ENCODE assay signal across 29 mouse cellular contexts in genomic region chr16:17962091-17962490, GRCm38 (mm10). TPM values are rescaled to one million over a fixed set of nuclear protein-coding genes. Genes with fewer than 3 reads are reported as not detected.
DNase-seq lines count a peak whose midpoint lies in the region; ATAC-seq and TF ChIP-seq lines count a peak whose summit lies in the region.
"Had no signal": no experiment of that assay in that cellular context is flagged by ENCODE, and none has a peak within 500 bp of the region (broad histone marks: within the 10 kb centered on the region; RNA-seq: fewer than 3 reads in every experiment).

No protein-coding gene starts in this region.

- no peak for TF ChIP-seq CTCF in thymus, adult 2 months (IDR thresholded peaks at IDR 0.05; ENCODE audit: borderline replicate concordance, control insufficient read depth, extremely low read depth, insufficient read depth, low read length, poor library complexity)

- H3K36me3 ChIP-seq in thymus, adult 2 months (ENCODE audit: control insufficient read depth, insufficient read depth, low read length): no peaks in the 10 kb centered on the region
- no peaks in the 10 kb centered on the region for H3K36me3 ChIP-seq in limb, embryonic 10.5 days
- H3K36me3 ChIP-seq: embryonic facial prominence, embryonic 13.5 days; embryonic facial prominence, embryonic 15.5 days; forebrain, embryonic 10.5 days; forebrain, embryonic 12.5 days; G1E had no signal

- H3K4me3 ChIP-seq in thymus, adult 2 months (ENCODE audit: control insufficient read depth, insufficient read depth, low read length): no peak overlapping the region
- H3K4me3 ChIP-seq in limb, embryonic 10.5 days: no peak overlapping the region
- H3K4me3 ChIP-seq: embryonic facial prominence, embryonic 13.5 days; embryonic facial prominence, embryonic 15.5 days; erythroblast, embryonic 14.5 days; forebrain, embryonic 10.5 days; forebrain, embryonic 12.5 days had no signal

- ATAC-seq in frontal cortex, adult (ENCODE audit: low TSS enrichment): no peak
- ATAC-seq: activated CD4-positive, CD25-positive, alpha-beta regulatory T cell, adult 4 months; CD4-positive, CD25-positive, alpha-beta regulatory T cell, adult 4 months; forebrain, embryonic 14.5 days; Patski had no signal

- H3K27ac ChIP-seq in thymus, adult 2 months (ENCODE audit: control insufficient read depth, insufficient read depth, low read length): no peak overlapping the region
- H3K27ac ChIP-seq in limb, embryonic 10.5 days: no peak overlapping the region
- H3K27ac ChIP-seq: embryonic facial prominence, embryonic 13.5 days; embryonic facial prominence, embryonic 15.5 days; forebrain, embryonic 10.5 days; forebrain, embryonic 12.5 days had no signal

- TF ChIP-seq POLR2A in thymus, adult 2 months (IDR thresholded peaks at IDR 0.05; ENCODE audit: control insufficient read depth, extremely low read depth, insufficient read depth, low read length, poor library complexity): no peak

- 0 out of 2 replicates have a peak, but pooled peaks cover 4% of the 10 kb centered on the region for H3K4me1 ChIP-seq in thymus, adult 2 months (replicated peaks; ENCODE audit: control insufficient read depth, insufficient read depth, low read length)
- H3K4me1 ChIP-seq in limb, embryonic 10.5 days: no peaks in the 10 kb centered on the region
- H3K4me1 ChIP-seq: embryonic facial prominence, embryonic 13.5 days; embryonic facial prominence, embryonic 15.5 days; forebrain, embryonic 10.5 days; forebrain, embryonic 12.5 days had no signal

- H3K27me3 ChIP-seq in thymus, adult 2 months (ENCODE audit: control insufficient read depth, insufficient read depth, low read length): no peaks in the 10 kb centered on the region
- no peaks in the 10 kb centered on the region for H3K27me3 ChIP-seq in limb, embryonic 10.5 days (ENCODE audit: low read depth, poor library complexity, severe bottlenecking)
- H3K27me3 ChIP-seq: embryonic facial prominence, embryonic 13.5 days; embryonic facial prominence, embryonic 15.5 days; forebrain, embryonic 12.5 days had no signal

- DNase-seq in thymus, adult 2 months: peak; percentile 9
- no peak for DNase-seq in thymus, adult 18-20 months
- peak; percentile 51 for DNase-seq in thymus, postnatal 14 days
- peak; percentile 13 to 43 for DNase-seq in thymus, postnatal 36 days
- DNase-seq in lung, postnatal 10 days: no peak
- no peak for DNase-seq in limb, embryonic 10.5 days (ENCODE audit: low spot score)
- DNase-seq: adrenal gland, adult 8-10 months; adrenal gland, postnatal 14 days; B cell, adult 2 months; cerebellum, adult 11 months; cerebellum, adult 18-20 months; cerebellum, adult 8-10 months; cerebellum, adult 9-11 months; cerebellum, postnatal 14 days; cerebellum, postnatal 36 days; embryo, embryonic 11 days had no signal

- H3K9me3 ChIP-seq in limb, embryonic 10.5 days (replicated peaks): no peaks in the 10 kb centered on the region
- H3K9me3 ChIP-seq: embryonic facial prominence, embryonic 13.5 days; embryonic facial prominence, embryonic 15.5 days; forebrain, embryonic 10.5 days; G1E had no signal

- WGBS in thymus, adult 2 months: 31% methylated on average over 7 of the region's 7 CpGs
- 77% methylated on average over 7 of the region's 7 CpGs for WGBS in limb, embryonic 10.5 days

RNA-seq across cellular contexts. Expression of gene Vpreb2, which starts 18.1 kb away (rescaled TPM):
- 0.49 TPM in 1 of 2 replicates, not detected in the other for polyA plus RNA-seq in thymus, adult 2 months (2012; rRNA removed)
- polyA plus RNA-seq in limb, embryonic 10.5 days (2016; fragmentation: Nextera tagmentation; extraction: Ambion mirVana): not detected in 2 replicates
- polyA plus RNA-seq: activated CD4-positive, CD25-positive, alpha-beta regulatory T cell, adult 4 months; brain, embryonic 14.5 days; CD4-positive, CD25-positive, alpha-beta regulatory T cell, adult 4 months; embryonic facial prominence, embryonic 11.5 days; embryonic facial prominence, embryonic 13.5 days; embryonic facial prominence, embryonic 15.5 days; erythroblast, embryonic 14.5 days; forebrain, embryonic 10.5 days; forebrain, embryonic 12.5 days; forebrain, embryonic 14.5 days; G1E had no signal

RNA-seq across cellular contexts. Expression of gene Slc25a1, which starts 34.1 kb away (rescaled TPM):
- 126 and 151 TPM in 2 replicates for polyA plus RNA-seq in thymus, adult 2 months (2012; rRNA removed)
- polyA plus RNA-seq in limb, embryonic 10.5 days (2016; fragmentation: Nextera tagmentation; extraction: Ambion mirVana): 94.2 and 103 TPM in 2 replicates

RNA-seq across cellular contexts. Expression of gene Gsc2, which starts 47.2 kb away (rescaled TPM):
- 0.10 and 0.13 TPM in 2 replicates for polyA plus RNA-seq in thymus, adult 2 months (2012; rRNA removed)
- polyA plus RNA-seq in limb, embryonic 10.5 days (2016; fragmentation: Nextera tagmentation; extraction: Ambion mirVana): 0.13 TPM in 1 of 2 replicates, not detected in the other
- polyA plus RNA-seq: activated CD4-positive, CD25-positive, alpha-beta regulatory T cell, adult 4 months; CD4-positive, CD25-positive, alpha-beta regulatory T cell, adult 4 months; embryonic facial prominence, embryonic 11.5 days; embryonic facial prominence, embryonic 13.5 days; embryonic facial prominence, embryonic 15.5 days; erythroblast, embryonic 14.5 days; forebrain, embryonic 14.5 days; G1E; Patski had no signal

RNA-seq across cellular contexts. Expression of gene Ess2, which starts 50.9 kb away (rescaled TPM):
- polyA plus RNA-seq in thymus, adult 2 months (2012; rRNA removed): 45.5 and 48.9 TPM in 2 replicates
- 56.0 and 63.4 TPM in 2 replicates for polyA plus RNA-seq in limb, embryonic 10.5 days (2016; fragmentation: Nextera tagmentation; extraction: Ambion mirVana)

Comparison
In these comparisons a context has a peak if more than half of its experiments do, and no peak if none do; other contexts are left out.
1. DNase-seq: peak in thymus, adult 2 months (single experiment), thymus, postnatal 14 days (single experiment) and thymus, postnatal 36 days (2 of 2); none in thymus, adult 18-20 months (0 of 2), lung, postnatal 10 days (single experiment) and limb, embryonic 10.5 days (single experiment).